Mouse (Mus musculus) thymus, adult 2 months (tissue): ENCODE results near the gene Cemip2.

Experiments
- CTCF ChIP-seq: fragments of 200-500 bp; IDR thresholded peaks from 2 replicates; pipeline ENCODE4 v1.5.1; 2012; ENCODE audit warnings: mild to moderate bottlenecking, control low read depth, low read length, moderate library complexity, borderline replicate concordance; ENCODE audit not compliant: control insufficient read depth, poor library complexity, insufficient read depth; ENCODE audit errors: extremely low read depth
- POLR2A ChIP-seq: fragments of 200-500 bp; IDR thresholded peaks from 2 replicates; pipeline ENCODE4 v1.6.1; 2012; ENCODE audit warnings: mild to moderate bottlenecking, low read length, control low read depth, moderate library complexity; ENCODE audit not compliant: control insufficient read depth, poor library complexity, insufficient read depth; ENCODE audit errors: extremely low read depth

GRCm38 (mm10) chr19:21764738-21765137 lies 13.4 kb upstream of the Cemip2 start:
- no peak for TF ChIP-seq POLR2A
- no peak for TF ChIP-seq CTCF
